Mouse (Mus musculus): Measurements from ENCODE around the gene Diaph3.

DNA sequence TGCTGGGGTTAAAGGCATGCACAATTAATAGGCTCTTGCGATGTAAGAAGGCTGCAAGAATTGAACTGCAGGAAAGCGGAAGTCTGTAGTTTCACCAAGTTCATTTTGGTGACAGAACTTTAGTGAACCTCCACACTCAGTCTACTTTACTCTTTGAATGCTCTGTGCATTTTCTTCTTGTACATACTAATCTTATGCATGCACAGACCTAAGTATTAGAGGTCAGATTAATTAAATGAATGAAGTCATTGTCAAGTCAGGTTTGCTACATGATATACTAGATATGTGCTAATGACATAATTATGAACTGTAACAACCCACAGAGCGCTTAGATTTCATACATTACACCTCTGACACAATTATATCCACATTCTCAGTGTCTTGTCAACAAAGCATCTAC is 462.0 kb downstream of the Diaph3 start:
- TF ChIP-seq GATA1 (IDR thresholded peaks at IDR 0.05; ENCODE audit: low read length) (no peak), TAL1 (IDR thresholded peaks at IDR 0.05; ENCODE audit: low read length) (no peak)

Data from erythroblast, embryonic 14.5 days (primary cell).